Mouse (Mus musculus) liver, embryonic 14.5 days (tissue): Measurements from ENCODE around the gene Il6st.

ENCODE experiments used
- CTCF ChIP-seq: IDR thresholded peaks from 2 replicates; pipeline ENCODE4 v1.5.1; 2016; ENCODE audit warnings: antibody characterized with exemption, low read depth, control low read depth
- EP300 ChIP-seq: IDR thresholded peaks from 2 replicates; pipeline ENCODE4 v1.6.1; 2016; ENCODE audit warnings: antibody characterized with exemption, low read depth

DNA sequence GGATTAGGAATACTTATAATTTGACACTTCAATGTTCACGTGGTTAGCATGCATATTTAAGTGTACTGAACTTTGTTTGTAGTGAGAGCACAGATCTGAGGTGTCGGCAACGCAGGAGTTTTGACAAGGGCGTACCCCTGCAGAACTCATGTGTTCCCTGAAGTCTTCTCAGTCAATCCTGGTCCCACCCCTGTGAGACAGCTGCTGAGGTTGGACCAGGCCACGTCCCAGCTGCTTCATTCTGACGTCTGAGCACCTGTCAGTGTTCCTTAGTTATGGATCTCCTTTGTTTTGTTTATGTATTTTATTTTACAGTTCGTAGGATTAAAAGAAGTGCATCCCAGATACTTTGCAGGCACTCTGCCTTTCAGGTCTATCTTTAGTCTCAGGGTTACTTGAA lies 19.1 kb downstream of the Il6st start:
- no peak for TF ChIP-seq EP300
- TF ChIP-seq CTCF = no peak
